Mouse (Mus musculus) CH12F3 (cell line): ENCODE data around the gene Gdf10.

Experiments
- in situ Hi-C: fragments of 300-500 bp; cut with MboI; formaldehyde crosslinking; loops from 2 replicates; pipeline ENCODE4 v1.14.3; 2020; ENCODE audit warnings: low sequenced_read_pairs

Gdf10 gene

DNA sequence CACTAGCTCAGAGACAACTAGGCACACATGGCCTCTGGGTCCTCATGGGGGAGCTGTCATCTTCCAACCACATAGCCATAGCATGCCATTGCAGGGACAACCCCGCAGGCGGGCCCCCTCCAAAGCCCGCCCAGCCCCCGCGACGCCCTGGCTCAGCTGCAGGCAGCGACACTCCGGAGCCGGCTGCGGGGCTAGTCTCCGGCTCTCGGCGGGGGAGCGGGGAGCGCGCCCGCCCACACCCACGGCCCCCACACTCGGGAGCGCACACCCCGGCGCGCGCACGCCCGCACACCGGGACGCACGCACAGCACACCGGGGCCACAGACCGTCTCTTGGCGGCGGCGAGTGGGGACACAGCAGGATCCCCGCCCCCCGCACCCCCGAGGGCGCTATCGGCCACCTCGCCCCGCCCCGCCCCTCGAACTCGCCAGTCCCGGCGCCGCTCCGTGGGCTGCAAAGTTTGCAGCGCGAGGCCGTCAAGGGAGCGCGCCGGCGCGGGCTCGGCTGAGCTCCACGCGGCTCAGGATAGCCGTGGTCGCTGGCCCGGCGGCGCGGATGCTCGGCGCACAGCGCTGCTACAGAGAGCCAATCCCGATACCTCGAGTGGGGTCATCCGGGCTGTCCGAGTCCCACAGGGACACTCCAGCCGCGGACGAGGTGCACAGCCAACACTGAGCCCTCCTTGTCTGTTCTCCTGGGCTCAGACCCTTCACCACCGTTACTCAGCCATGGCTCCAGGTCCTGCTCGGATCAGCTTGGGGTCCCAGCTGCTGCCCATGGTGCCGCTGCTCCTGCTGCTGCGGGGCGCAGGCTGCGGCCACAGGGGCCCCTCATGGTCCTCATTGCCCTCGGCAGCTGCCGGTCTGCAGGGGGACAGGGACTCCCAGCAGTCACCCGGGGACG lies at the start of gene Gdf10:
Gene Gdf10, plus strand, starts transcription at position 420 of the 903 bp plus-strand sequence.
- in situ Hi-C loops: no loop called here

DNA sequence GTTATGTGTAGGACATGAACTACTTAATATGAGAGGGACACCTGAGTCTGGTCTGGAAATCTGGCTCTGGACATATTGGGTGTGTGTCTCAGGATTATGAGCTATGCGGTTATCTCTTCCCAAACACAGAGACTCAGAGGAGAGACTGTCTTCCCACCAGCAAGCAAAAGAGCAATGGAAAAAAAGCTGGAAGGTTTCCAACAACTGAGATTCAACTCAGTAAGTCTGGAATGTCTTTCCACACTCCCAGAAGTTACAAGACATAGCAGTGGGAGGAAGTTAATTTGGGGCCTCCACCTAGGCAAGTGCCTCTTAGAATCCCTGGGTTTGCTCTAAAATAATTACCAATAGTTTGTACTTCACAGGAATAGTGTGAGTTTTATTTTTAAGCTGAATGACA lies 44.6 kb upstream of the Gdf10 start:
- in situ Hi-C loops: no loop called here

DNA sequence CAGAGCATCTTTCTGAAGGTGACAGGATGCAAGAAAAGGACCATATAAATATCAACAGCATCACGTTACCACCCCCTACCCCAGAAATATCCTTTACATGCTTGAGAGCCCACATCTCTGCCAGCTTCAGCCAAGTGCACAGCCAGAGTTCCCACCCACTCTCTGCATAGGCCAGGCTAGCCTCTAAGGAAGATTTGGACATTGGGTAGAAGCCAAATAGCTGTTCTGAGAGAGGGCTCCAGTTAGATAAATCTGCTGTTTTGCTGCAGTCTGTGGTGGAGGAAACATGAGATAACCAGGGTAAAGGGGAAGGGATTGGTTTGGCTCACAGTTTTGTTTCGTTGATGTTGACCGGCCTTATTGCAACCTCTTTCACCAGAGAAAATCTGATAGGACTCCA lies 43.2 kb upstream of the Gdf10 start:
- in situ Hi-C loops: no loop called here

DNA sequence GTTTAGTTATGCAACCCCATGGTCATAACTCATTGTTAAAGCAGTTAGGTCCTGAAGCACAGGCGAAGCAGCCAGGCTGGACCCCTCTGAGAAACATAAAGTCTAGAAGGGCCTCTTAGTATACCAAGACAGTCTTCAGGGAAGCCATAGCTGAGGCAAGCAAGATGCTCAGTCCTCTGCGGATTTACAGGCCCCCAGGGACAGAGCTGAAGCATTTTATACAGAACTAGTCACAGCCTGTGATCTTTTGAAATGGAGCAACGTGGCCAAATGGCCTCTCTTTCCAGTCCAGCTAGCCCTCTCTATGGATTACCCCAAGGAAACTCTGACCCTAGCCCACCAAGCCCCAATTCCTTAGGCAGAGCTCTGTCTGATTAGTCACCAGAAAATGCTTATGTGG lies 41.9 kb upstream of the Gdf10 start:
- in situ Hi-C loops: no loop called here

DNA sequence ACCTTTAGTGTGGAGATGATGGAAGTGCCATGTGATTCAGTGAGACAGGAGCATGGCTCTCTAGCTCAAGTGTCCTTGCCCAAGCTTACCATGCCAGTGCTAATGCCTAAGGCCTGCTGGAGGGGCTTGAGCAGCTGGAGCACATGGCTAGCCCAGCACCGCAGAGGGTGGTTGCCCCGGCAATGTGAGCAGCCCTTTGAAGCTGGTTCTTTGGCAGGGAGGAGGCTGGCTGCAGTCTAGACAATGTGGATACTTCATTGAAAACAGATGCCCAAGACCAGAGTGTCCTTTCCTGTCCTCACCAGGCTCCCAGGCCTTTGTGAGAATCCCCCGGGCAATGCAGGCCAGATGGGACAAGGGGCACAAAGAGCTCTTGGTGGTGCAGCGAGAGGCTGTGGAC lies 40.3 kb upstream of the Gdf10 start:
- in situ Hi-C loops: no loop called here

DNA sequence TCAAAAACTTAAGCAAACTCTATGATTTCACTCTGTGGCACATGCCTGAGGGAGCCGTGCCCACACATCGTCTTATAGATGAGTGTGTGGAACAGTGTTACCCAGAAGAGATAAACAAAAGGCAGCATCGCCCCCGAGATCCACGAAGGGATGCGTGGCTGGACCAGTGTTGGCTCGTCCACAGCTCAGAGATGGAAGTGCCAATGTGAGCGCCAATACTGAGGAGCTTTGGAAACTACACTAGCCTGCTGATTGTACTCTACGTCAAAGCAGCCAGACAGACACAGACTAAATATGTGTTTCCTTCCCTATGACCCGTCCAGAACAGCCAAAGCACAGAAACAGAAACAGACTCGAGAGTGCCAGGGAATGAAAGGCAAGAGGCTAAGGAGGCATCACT lies 37.9 kb upstream of the Gdf10 start:
- in situ Hi-C loops: no loop called here

DNA sequence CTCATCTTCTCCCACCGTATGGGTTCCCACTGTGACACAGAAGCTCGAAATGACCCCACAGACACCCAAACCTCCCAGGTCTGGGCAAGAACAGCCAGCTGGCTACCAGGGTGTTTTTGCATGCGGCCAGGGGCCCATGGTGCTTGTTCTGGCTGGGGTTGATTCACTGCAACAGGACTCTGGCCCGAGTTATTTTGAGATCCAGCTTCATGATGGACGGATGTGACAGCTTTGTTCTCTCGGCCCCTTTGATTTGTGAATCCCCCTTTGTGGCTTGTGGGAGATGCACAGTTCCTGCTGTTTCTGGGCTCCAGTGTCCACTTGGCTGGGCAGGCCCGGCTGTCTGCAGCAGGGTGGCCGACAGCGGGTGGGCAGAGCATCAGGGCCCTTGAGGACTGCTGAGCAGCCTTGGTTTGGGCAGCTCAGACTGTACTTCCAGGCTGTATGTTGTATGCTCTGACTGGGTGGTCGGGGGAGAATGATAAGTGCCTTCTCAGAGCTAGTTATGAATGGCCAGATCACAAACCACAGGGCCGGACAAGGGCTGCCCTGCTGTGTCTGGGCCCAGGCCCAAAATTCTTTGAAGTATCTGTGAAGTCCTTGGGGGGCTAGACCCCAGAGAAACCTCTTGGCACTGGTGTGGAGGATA lies 34.9 kb upstream of the Gdf10 start:
- in situ Hi-C loops: no loop called here

DNA sequence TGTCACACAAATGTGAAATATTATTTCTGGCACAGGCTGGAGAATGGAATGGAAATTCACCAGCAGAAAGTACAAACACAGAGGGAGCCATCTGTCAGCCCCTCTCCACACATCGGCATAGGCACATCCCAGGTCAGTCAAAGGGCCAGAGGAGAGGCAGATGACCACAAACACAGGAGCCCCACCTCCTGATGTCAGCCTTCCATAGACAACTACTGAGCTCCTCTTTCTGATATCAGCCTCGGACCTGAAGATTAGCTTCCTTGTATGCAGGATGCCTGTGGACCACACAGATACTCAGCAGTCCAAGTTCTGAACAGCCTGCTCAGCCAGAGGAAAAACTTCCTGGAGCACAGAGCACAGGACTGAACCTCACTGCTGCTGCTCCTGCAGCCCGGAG lies 33.4 kb upstream of the Gdf10 start:
- in situ Hi-C loops: no loop called here

DNA sequence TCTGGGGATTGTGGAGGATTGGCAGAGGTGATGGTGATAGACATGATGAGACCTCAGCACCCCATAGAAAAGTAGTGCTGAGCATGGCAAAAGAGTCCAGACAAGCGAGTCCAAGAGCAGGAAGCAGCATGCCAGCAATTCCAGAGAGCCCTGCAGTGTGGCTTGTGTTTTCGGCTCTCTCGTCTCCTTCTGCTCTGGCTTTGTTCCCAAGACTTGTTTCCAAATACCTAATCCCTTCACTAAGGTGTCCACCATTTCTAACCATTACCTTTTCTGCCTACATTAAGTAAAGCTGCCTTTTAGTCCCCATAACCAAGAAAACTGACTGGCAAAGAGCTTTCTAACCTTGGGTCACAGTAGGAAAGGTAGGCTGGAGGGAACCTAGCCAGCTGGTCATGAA lies 31.9 kb upstream of the Gdf10 start:
- in situ Hi-C loops: no loop called here

DNA sequence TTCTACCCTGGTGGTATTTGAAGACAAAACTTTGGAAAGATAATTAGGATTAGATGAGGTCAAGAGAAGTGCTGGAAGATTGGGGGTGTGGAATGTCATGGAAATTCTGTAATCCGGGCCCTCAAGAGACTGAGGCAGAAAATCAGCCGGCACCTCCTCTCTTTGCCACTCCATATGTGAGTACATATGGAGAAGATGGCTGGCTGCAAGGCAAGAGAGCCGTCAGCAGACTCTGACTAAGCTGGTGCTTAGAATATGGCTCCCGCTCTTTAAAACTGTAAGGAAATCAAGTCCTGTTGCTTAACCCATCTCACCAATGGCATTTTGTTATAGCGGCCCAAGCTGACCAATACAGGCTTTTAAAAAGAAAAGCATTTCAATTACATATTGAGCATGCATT lies 27.6 kb upstream of the Gdf10 start:
- in situ Hi-C loops: no loop called here

DNA sequence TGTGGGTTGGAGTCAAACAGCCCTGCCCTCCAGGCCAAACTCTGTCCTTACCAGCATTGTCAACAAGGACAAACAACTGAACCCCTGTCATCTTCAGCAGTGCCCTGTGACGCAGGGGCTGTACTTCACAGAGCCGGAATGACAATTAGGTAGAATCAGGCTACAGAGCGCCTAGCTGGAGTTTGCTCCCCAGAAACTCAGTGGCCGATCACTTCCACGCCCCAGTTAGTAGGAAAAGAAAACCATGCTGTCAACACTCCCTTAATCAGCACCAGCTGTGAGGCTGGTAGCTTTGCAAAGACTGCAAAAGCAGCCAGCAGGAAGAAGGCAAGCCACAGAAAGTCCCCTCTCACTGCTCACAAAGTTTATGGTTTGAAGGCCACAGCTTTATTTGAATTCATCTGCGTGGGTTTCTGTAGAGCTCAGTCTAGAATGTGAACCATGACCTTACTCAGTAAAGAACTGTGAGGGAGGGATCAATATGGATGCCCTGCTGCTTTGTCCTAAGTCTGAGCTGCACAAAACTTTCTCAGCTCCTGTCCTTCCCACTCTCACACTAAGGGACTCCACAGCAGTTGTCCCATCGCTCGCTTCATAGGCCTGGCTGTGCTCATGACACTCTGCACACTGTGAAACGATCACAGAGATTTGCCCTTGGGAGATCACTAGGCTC lies 26.6 kb upstream of the Gdf10 start:
- in situ Hi-C loops: no loop called here

DNA sequence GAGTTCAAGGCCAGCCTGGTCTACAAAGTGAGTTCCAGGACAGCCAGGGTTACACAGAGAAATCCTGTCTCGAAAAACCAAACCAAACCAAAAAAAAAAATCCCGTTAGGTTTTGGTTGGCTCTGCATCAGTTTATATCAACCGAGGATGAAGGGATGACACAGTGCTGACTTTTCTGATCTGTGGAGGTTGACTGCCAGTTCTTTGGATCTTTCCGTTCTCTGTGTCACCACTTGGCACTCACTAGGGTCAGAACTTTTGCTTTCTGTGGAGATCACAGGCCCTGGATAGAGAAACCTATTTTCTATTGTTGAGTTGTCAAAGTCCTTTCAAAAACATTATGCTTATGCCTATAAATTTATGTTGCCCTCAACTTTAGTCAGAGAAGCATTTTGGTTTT lies 20.6 kb upstream of the Gdf10 start:
- in situ Hi-C loops: no loop called here

DNA sequence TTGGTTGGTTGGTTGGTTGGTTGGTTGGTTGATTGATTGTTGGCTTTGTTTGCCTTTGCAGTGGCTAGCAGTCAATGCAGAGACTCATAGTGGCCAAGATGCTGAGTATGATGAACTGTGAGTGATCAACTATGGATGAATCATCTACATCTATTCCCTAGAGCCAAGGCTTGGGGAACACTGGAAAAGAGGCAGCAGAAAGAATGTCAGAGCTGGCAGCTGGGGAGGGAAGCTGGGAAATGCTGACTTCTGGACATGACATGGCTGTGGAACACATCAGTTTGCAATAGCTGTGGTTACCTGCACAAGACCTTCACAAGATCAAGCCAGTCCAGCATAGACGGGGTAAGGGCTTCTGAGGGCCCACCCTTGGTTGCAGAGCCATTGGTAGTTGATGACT lies 20.2 kb upstream of the Gdf10 start:
- in situ Hi-C loops: no loop called here

DNA sequence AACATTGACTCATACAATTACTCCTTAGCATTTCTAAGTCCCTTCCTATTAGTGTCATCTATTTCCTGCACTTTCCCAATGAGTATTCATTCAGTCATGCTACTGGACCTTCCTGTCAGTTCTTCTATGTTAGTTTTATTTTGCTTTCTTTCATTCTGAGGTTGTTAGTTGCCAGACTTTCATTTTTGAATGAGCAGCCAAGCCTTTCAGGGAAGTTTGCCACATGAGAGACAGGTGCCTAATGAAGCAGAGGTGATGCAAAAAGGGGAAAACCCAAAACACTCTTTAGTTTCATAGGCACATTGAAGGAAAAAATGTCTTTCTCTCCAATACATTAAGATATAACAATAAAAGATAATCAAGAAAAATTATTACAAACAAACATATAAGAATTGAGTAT lies 18.5 kb upstream of the Gdf10 start:
- in situ Hi-C loops: no loop called here

DNA sequence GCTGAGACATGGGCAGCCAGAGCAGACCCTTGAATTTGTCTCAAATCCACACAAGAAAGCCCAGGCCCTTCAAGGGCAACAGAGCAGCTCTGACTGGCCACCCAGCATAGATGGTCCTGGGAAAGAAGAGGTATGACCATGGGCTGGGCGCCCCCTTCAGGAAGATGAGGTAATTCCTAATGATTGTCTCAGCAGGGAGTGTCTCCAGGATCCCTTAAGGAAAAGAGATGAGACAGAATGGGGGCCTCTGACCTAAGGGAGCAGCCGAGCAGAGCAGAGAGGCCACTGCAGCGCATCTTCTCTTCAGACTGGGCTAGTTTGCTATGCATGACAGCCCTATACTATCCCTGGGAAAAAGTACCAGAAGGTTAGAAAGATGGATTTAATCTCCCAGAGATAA lies 9.7 kb upstream of the Gdf10 start:
- in situ Hi-C loops: loop anchor here (10.0 kb wide), 1 partner anchor 219 kb away; no protein-coding TSS in a partner anchor

DNA sequence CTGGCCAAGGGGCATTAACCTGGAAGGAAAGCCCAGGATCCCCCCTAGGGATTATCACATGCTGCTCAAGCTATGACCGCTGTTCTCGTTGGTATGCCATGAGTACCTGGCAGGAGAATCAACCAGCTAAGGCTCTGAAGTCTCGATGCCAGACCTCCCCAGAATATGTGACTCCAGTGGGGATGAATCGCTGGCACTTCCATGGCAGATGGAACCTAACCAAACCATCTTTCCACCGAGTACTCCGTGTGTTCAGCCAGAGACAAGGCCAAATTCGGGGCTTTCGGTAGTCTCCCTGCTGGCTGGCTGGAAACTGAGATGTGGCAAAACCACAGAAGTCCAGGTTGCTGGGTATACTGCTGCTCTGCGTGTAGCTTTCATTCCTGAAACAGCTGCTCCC lies 9.2 kb upstream of the Gdf10 start:
- in situ Hi-C loops: loop anchor here (10.0 kb wide), 1 partner anchor 219 kb away; no protein-coding TSS in a partner anchor

DNA sequence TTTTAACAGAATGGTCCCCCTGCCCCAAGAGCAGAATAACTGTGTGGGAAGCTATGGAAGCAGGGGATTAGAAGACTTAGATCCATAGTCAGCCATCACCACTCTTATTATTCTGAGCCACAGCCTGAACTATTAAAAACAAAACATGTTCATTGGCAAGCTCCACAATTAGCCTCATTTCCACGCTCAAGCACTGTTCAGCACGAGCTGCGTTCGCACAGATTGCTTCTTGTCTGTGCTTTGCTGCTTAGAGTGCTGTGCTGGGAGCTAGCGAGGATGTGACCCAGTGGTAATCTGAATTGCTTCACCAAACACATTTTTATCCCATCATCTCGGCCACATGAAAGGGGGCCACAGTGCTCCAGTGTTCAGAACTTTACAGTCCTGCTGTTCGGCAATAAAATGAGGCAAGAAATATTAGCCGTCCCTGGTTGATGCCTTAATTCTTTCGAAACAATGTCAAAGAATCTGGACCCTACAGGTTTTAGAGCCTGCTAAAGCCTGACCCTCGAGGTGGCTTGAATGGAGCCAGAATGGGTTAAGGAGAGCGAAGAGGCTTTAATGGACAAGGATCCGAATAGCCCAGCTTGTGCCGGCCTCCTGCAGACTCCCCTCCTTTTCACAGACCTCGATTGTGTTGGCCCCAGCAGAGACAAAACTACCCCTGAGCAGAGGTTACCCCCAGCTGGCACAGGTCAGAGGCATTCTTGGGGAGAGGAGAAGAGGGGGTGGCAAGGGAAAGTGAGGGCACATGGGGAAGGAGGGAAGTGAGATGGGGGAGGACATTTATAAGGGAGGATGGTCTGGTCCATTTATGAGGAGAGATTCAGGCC lies 2.4 kb upstream of the Gdf10 start:
- in situ Hi-C loops: no loop called here

DNA sequence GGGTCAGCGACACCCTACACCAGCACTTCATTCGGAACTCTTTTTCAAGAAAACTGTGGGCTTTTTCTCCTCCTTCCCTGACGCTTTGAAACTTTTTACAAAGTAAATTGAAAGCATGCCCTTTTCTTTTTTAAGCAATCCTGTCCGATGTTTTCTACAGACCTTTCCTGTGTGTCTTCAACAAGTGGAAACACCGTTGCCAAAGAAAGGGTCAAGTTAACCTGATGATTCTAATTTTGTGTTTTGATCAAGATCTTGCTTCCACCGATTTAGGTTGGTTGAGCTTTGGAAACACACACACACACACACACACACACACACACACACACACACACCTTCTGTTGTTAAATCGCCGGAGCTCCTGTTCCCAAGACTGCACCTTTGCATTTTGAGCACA lies 618 bp upstream of the Gdf10 start:
- in situ Hi-C loops: no loop called here

DNA sequence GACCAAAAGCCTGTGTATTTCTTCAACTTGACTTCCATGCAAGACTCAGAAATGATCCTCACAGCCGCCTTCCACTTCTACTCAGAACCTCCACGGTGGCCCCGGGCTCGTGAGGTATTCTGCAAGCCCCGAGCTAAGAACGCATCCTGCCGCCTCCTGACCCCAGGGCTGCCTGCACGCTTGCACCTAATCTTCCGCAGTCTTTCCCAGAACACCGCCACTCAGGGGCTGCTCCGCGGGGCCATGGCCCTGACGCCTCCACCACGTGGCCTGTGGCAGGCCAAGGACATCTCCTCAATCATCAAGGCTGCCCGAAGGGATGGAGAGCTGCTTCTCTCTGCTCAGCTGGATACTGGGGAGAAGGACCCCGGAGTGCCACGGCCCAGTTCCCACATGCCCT lies 8.5 kb downstream of the Gdf10 start:
- in situ Hi-C loops: no loop called here

DNA sequence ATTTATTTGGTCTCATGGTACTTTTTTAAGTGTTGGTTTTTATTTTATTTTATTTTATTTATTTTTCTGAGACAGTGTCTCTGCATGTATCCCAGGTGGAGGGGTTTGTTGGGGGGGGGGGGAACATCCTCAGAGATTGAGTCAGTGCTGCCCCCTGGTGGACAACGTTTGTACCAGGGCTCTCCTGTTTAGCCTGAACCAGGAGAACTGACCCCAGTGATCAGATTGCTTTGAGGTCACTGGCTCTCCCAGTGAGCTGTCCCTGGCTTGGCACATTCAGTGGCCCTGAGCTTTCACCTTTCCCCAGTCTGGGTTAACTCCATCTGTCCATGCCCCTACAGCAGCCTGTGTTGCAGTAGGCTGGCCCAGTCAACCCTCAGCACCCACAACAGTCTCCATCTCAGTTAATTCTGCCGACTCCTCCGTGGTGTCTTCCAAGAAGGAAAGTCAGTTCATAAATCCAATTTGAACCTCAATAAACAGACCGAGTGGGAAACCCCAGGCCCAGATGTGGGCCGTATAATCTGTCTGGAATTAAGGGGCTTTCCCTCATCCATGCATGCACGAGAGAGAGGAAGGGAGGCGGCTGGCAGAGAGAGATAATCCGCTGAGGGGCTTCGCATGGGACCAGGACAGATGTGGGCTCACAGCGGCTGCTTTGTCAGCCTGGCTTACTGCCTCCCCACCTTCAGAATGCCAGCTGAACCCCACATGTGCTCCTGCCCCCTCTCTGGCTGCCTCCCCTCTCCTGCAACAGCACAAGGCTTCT lies 9.7 kb downstream of the Gdf10 start:
- in situ Hi-C loops: no loop called here
